Mouse (Mus musculus) cerebellum, postnatal 4 days (tissue): ENCODE results near the gene Tiprl.

ENCODE experiments used
- DNase-seq, 2 experiments: peaks; one replicate each; pipeline ENCODE4 v3.0.0; 2022; ENCODE audit warnings: low spot score in 2 of 2, mixed read lengths in 1 of 2

The Tiprl gene

GRCm38 (mm10) chr1:165174059-165174616 lies 62.7 kb downstream of the Tiprl start:
- DNase-seq: no peak

GRCm38 (mm10) chr1:165171277-165171676 lies 65.5 kb downstream of the Tiprl start:
- no peak for DNase-seq

- no peak for DNase-seq
These were observed 66.6 kb downstream of the Tiprl start for GRCm38 (mm10) chr1:165170157-165170556.

- DNase-seq: no peak
These were observed 67.3 kb downstream of the Tiprl start for GRCm38 (mm10) chr1:165169462-165169861.

- DNase-seq: no peak
These were observed 71.9 kb downstream of the Tiprl start for GRCm38 (mm10) chr1:165164920-165165319.
